Mouse (Mus musculus) heart, postnatal 0 days (tissue): ENCODE results near the gene Cacnb1.

ENCODE experiments used
- CTCF ChIP-seq: IDR thresholded peaks from 2 replicates; pipeline ENCODE4 v1.5.1; 2016; ENCODE audit warnings: antibody characterized with exemption, control low read depth, low read depth
- EP300 ChIP-seq: IDR thresholded peaks from 2 replicates; pipeline ENCODE4 v1.6.1; 2016; ENCODE audit warnings: antibody characterized with exemption, low read depth

- TF ChIP-seq CTCF: no peak
- no peak for TF ChIP-seq EP300
These were observed 19.9 kb upstream of the Cacnb1 start for GRCm38 (mm10) chr11:98042741-98043140.
